16 mouse cellular contexts compared by ENCODE assay signal in genomic region chr2:61577696-61578062, GRCm38 (mm10). TPM values are rescaled to one million over a fixed set of nuclear protein-coding genes. Genes with fewer than 3 reads are reported as not detected.
DNase-seq lines count a peak whose midpoint lies in the region; ATAC-seq and TF ChIP-seq lines count a peak whose summit lies in the region.
"Had no signal": no experiment of that assay in that cellular context is flagged by ENCODE, and none has a peak within 500 bp of the region (broad histone marks: within the 10 kb centered on the region; RNA-seq: fewer than 3 reads in every experiment).

No protein-coding gene starts in this region.

- H3K9ac ChIP-seq in CH12.LX (ENCODE audit: insufficient read depth, low read depth), result peak overlapping the region; percentile 71
- no peak overlapping the region for H3K9ac ChIP-seq in hindbrain, embryonic 12.5 days
- H3K9ac ChIP-seq: forebrain, postnatal 0 days; hindbrain, embryonic 13.5 days; lung, embryonic 15.5 days; midbrain, embryonic 12.5 days had no signal

- no peaks in the 10 kb centered on the region; the same call in 1 of the 2 replicates for H3K4me1 ChIP-seq in lung, adult 2 months (ENCODE audit: control insufficient read depth, insufficient read depth, low read length)
- H3K4me1 ChIP-seq in CH12.LX (ENCODE audit: control insufficient read depth in 1 of 2, insufficient read depth in 2 of 2), result peaks cover 0 to 27% of the 10 kb centered on the region in 2 experiments; a peak in 2 of 4 replicates
- no peaks in the 10 kb centered on the region for H3K4me1 ChIP-seq in hindbrain, embryonic 12.5 days
- H3K4me1 ChIP-seq: hindbrain, embryonic 13.5 days; midbrain, embryonic 12.5 days had no signal

- dilution Hi-C loops in CH12.LX (cut with MboI; ENCODE audit: extremely low pct_ligation_motif_present, extremely low pct_unique_long_range_greater_than_20kb, low sequenced_read_pairs), result no loop called here

- DNase-seq in heart, adult 11 months, result peak; percentile 89
- no peak for DNase-seq in heart, adult 9 months (ENCODE audit: low spot score in 2 of 2)
- DNase-seq in lung, adult 2 months, result no peak
- no peak for DNase-seq in lung, adult 18-20 months
- peak; percentile 72 for DNase-seq in CH12.LX (ENCODE audit: extremely low read depth)
- DNase-seq in lung, postnatal 10 days, result peak; percentile 27
- DNase-seq in urinary bladder, postnatal 4 days (ENCODE audit: low spot score in 2 of 2), result no peak
- DNase-seq: cerebellum, postnatal 14 days; forebrain, postnatal 0 days; gastrocnemius, postnatal 36 days; kidney, adult 18-20 months had no signal

- H3K4me2 ChIP-seq in CH12.LX (ENCODE audit: insufficient read depth, low read depth, poor library complexity, severe bottlenecking), result peak overlapping the region; percentile 67; the same call in 1 of the 2 replicates
- no peak overlapping the region for H3K4me2 ChIP-seq in hindbrain, embryonic 12.5 days (replicated peaks)
- H3K4me2 ChIP-seq: hindbrain, embryonic 13.5 days; midbrain, embryonic 12.5 days had no signal

- 65% methylated on average over 7 of the region's 7 CpGs for WGBS in lung, adult 2 months
- WGBS in hindbrain, embryonic 12.5 days, result 66% methylated on average over 7 of the region's 7 CpGs

- TF ChIP-seq POLR2A in lung, adult 2 months (IDR thresholded peaks at IDR 0.05; ENCODE audit: borderline replicate concordance, extremely low read depth, low read depth, low read length), result no peak
- peak; percentile 56 for TF ChIP-seq POLR2A in CH12.LX (IDR thresholded peaks at IDR 0.05; ENCODE audit: low read depth, low read length)

- ATAC-seq in hindbrain, embryonic 12.5 days (ENCODE audit: low FRiP score), result no peak
- ATAC-seq: forebrain, postnatal 0 days had no signal

- peaks cover 25% of the 10 kb centered on the region for H3K79me2 ChIP-seq in CH12.LX (replicated peaks; ENCODE audit: control insufficient read depth, extremely low read depth, insufficient read depth, poor library complexity, severe bottlenecking)

- peak; percentile 4; the same call in 1 of the 2 replicates for TF ChIP-seq EP300 in CH12.LX (IDR thresholded peaks at IDR 0.05; ENCODE audit: low read length)

- TF ChIP-seq RAD21 in CH12.LX (IDR thresholded peaks at IDR 0.05; ENCODE audit: low read depth, low read length), result peak; percentile 63

- no peaks in the 10 kb centered on the region for H3K27me3 ChIP-seq in CH12.LX (replicated peaks)
- H3K27me3 ChIP-seq in hindbrain, embryonic 12.5 days, result no peaks in the 10 kb centered on the region
- H3K27me3 ChIP-seq: hindbrain, embryonic 13.5 days; lung, embryonic 15.5 days; midbrain, embryonic 12.5 days had no signal

- no peak overlapping the region for H3K4me3 ChIP-seq in lung, adult 2 months (replicated peaks; ENCODE audit: extremely low read depth, low read depth, low read length)
- no peak overlapping the region for H3K4me3 ChIP-seq in CH12.LX (replicated peaks in 1 of 3; ENCODE audit: low read depth in 2 of 3, low read length in 2 of 3, poor library complexity in 1 of 3)
- H3K4me3 ChIP-seq in hindbrain, embryonic 12.5 days, result no peak overlapping the region
- H3K4me3 ChIP-seq: erythroblast, embryonic 14.5 days; hindbrain, embryonic 13.5 days; lung, embryonic 15.5 days; midbrain, embryonic 12.5 days had no signal

- in situ Hi-C loops in CH12.LX (cut with MboI; ENCODE audit: low pct_ligation_motif_present, low pct_unique_long_range_greater_than_20kb, low sequenced_read_pairs), result no loop called here

- peak overlapping the region; percentile 47 for H3K27ac ChIP-seq in CH12.LX (ENCODE audit: insufficient read depth, low read depth)
- H3K27ac ChIP-seq in hindbrain, embryonic 12.5 days, result no peak overlapping the region
- H3K27ac ChIP-seq: hindbrain, embryonic 13.5 days; lung, embryonic 15.5 days; midbrain, embryonic 12.5 days had no signal

- H3K36me3 ChIP-seq in CH12.LX (replicated peaks in 1 of 2; ENCODE audit: control insufficient read depth in 1 of 2, insufficient read depth in 1 of 2, low read length in 1 of 2), result peaks cover 0 to 2% of the 10 kb centered on the region in 2 experiments
- no peaks in the 10 kb centered on the region for H3K36me3 ChIP-seq in hindbrain, embryonic 12.5 days
- H3K36me3 ChIP-seq: hindbrain, embryonic 13.5 days; lung, embryonic 15.5 days; midbrain, embryonic 12.5 days had no signal

- H3K9me3 ChIP-seq in CH12.LX (replicated peaks; ENCODE audit: low read length), result no peaks in the 10 kb centered on the region
- no peaks in the 10 kb centered on the region for H3K9me3 ChIP-seq in hindbrain, embryonic 12.5 days (replicated peaks)
- H3K9me3 ChIP-seq: hindbrain, embryonic 13.5 days; lung, embryonic 15.5 days; midbrain, embryonic 12.5 days had no signal

- 0 out of 2 replicates have a peak, but pooled peaks have one; percentile 7 for TF ChIP-seq CTCF in lung, adult 2 months (IDR thresholded peaks at IDR 0.05; ENCODE audit: insufficient read depth, low read length)
- TF ChIP-seq CTCF in CH12.LX (conservative IDR thresholded peaks at IDR 0.05 in 1 of 2, IDR thresholded peaks at IDR 0.05 in 1 of 2; ENCODE audit: low read depth in 2 of 2, low read length in 2 of 2), result peak in 1 of 2 experiments; percentile 66; a peak in 2 of 4 replicates

TF ChIP-seq in CH12.LX, 34 proteins besides CTCF, POLR2A, EP300 and RAD21:
- TF ChIP-seq USF1 (IDR thresholded peaks at IDR 0.05; ENCODE audit: low read depth, low read length), result no peak
- TF ChIP-seq RCOR1 (conservative IDR thresholded peaks at IDR 0.05; ENCODE audit: low read depth, low read length), result no peak
- no peak; the same call in 1 of the 2 replicates for TF ChIP-seq BHLHE40 (IDR thresholded peaks at IDR 0.05; ENCODE audit: low read depth, low read length)
- TF ChIP-seq SMC3 (IDR thresholded peaks at IDR 0.05; ENCODE audit: low read depth, low read length), result peak; percentile 43
- no peak for TF ChIP-seq CHD2 (IDR thresholded peaks at IDR 0.05; ENCODE audit: low read length)
- TF ChIP-seq JUN (IDR thresholded peaks at IDR 0.05; ENCODE audit: insufficient read depth, low read depth, low read length), result no peak
- TF ChIP-seq MXI1 (IDR thresholded peaks at IDR 0.05; ENCODE audit: low read depth, low read length), result 0 out of 2 replicates have a peak, but pooled peaks have one; percentile 51
- TF ChIP-seq POLR2AphosphoS2 (IDR thresholded peaks at IDR 0.05; ENCODE audit: low read depth, low read length), result no peak
- no peak; the same call in 1 of the 2 replicates for TF ChIP-seq SIN3A (IDR thresholded peaks at IDR 0.05; ENCODE audit: low read length)
- peak; percentile 72 for TF ChIP-seq MAX (IDR thresholded peaks at IDR 0.05; ENCODE audit: low read length)
- TF ChIP-seq PAX5 (IDR thresholded peaks at IDR 0.05; ENCODE audit: low read length), result no peak
- TF ChIP-seq ETS1 (conservative IDR thresholded peaks at IDR 0.05; ENCODE audit: low read depth, low read length), result peak; percentile 55
- TF ChIP-seq TBP (conservative IDR thresholded peaks at IDR 0.05; ENCODE audit: low read depth, low read length), result peak; percentile 68; the same call in 1 of the 2 replicates
- no peak for TF ChIP-seq ZC3H11A (IDR thresholded peaks at IDR 0.05; ENCODE audit: low read depth, low read length)
- TF ChIP-seq JUND (conservative IDR thresholded peaks at IDR 0.05; ENCODE audit: low read depth, low read length), result no peak
- no peak for TF ChIP-seq ZKSCAN1 (IDR thresholded peaks at IDR 0.05; ENCODE audit: borderline replicate concordance, low read depth, low read length)
- TF ChIP-seq MAFK (IDR thresholded peaks at IDR 0.05; ENCODE audit: insufficient replicate concordance, low read length), result no peak
- peak; percentile 49 for TF ChIP-seq TCF12 (IDR thresholded peaks at IDR 0.05; ENCODE audit: low read depth, low read length)
- TF ChIP-seq USF2 (conservative IDR thresholded peaks at IDR 0.05; ENCODE audit: low read depth, low read length), result no peak
- no peak for TF ChIP-seq CHD1 (IDR thresholded peaks at IDR 0.05; ENCODE audit: low read depth, low read length)
- no peak for TF ChIP-seq ELF1 (IDR thresholded peaks at IDR 0.05; ENCODE audit: low read depth, low read length)
- no peak; the same call in 1 of the 2 replicates for TF ChIP-seq UBTF (IDR thresholded peaks at IDR 0.05; ENCODE audit: low read depth, low read length)
- no peak for TF ChIP-seq NRF1 (IDR thresholded peaks at IDR 0.05; ENCODE audit: low read depth, low read length)
- no peak for TF ChIP-seq HCFC1 (IDR thresholded peaks at IDR 0.05; ENCODE audit: low read depth, low read length)
- no peak for TF ChIP-seq ZNF384 (IDR thresholded peaks at IDR 0.05; ENCODE audit: low read depth, low read length)
- no peak for TF ChIP-seq ZMIZ1 (IDR thresholded peaks at IDR 0.05; ENCODE audit: low read depth, low read length)
- peak; percentile 39 for TF ChIP-seq IRF4 (IDR thresholded peaks at IDR 0.05; ENCODE audit: low read depth, low read length)
- no peak for TF ChIP-seq GABPA (IDR thresholded peaks at IDR 0.05; ENCODE audit: insufficient replicate concordance, low read depth, low read length)
- TF ChIP-seq NELFE (IDR thresholded peaks at IDR 0.05; ENCODE audit: low read depth, low read length), result no peak
- TF ChIP-seq MYC (IDR thresholded peaks at IDR 0.05; ENCODE audit: low read depth, low read length), result peak; percentile 88
- TF ChIP-seq MAZ (IDR thresholded peaks at IDR 0.05; ENCODE audit: low read depth, low read length), result 0 out of 2 replicates have a peak, but pooled peaks have one; percentile 23
- no peak; the same call in 1 of the 2 replicates for TF ChIP-seq MEF2A (IDR thresholded peaks at IDR 0.05; ENCODE audit: borderline replicate concordance, low read depth, low read length)
- no peak for TF ChIP-seq E2F4 (IDR thresholded peaks at IDR 0.05; ENCODE audit: insufficient replicate concordance, low read depth, low read length)
- TF ChIP-seq KAT2A (IDR thresholded peaks at IDR 0.05; ENCODE audit: insufficient replicate concordance, low read length), result no peak

RNA-seq across cellular contexts. Expression of gene Tank, which starts 0.7 kb away (rescaled TPM):
- 4.1 and 7.1 TPM in 2 replicates for polyA plus RNA-seq in lung, adult 2 months (2012; rRNA removed)
- total RNA-seq in CH12.LX (2012; rRNA removed) (42.3 and 45.7 TPM in 2 replicates), CH12.LX (2014; rRNA removed) (152 and 180 TPM in 2 replicates)
- polyA plus RNA-seq in CH12.LX (2012; ENCODE audit: insufficient read length, low read depth), result 66.4 and 68.7 TPM in 2 replicates
- 26.0 and 28.1 TPM in 2 replicates for polyA plus RNA-seq in hindbrain, embryonic 12.5 days (2016; fragmentation: Nextera tagmentation; extraction: Ambion mirVana)

Comparison
In these comparisons a context has a peak if more than half of its experiments do, and no peak if none do; other contexts are left out.
1. DNase-seq: peak in heart, adult 11 months (single experiment), CH12.LX (single experiment) and lung, postnatal 10 days (single experiment); none in heart, adult 9 months (0 of 2), lung, adult 2 months (single experiment), lung, adult 18-20 months (0 of 2) and urinary bladder, postnatal 4 days (0 of 2).